Mouse (Mus musculus) ES-Bruce4 (cell line): Measurements from ENCODE around the gene Baz2a.

Source experiments
- CTCF ChIP-seq: IDR thresholded peaks from one replicate; pipeline ENCODE4 v1.8.1; 2011; ENCODE audit warnings: low read depth, low read length
- POLR2A ChIP-seq: IDR thresholded peaks from one replicate; pipeline ENCODE4 v1.8.1; 2011; ENCODE audit warnings: low read length; ENCODE audit not compliant: insufficient read depth

- TF ChIP-seq POLR2A, result no peak
- peak; percentile 51 for TF ChIP-seq CTCF
These were observed 5.0 kb upstream of the Baz2a start for GRCm38 (mm10) chr10:128086391-128086790.
